Mouse (Mus musculus) adrenal gland, adult 18-20 months (tissue): ENCODE results near the gene Ptch1. TPM values are rescaled to one million over a fixed set of nuclear protein-coding genes. Genes with fewer than 3 reads are reported as not detected.

Source experiments
- DNase-seq, 2 experiments: peaks; one replicate each; pipeline ENCODE4 v3.0.0; 2021 to 2022; ENCODE audit warnings: low spot score in 2 of 2
- total RNA-seq, 2 experiments: library from RNA; stranded (reverse); gene quantifications; 1 replicate in 1 of 2; 2 replicates in 1 of 2; pipeline ENCODE4 v1.2.3; 2021

Gene Ptch1
- total RNA-seq, 2 experiments from 2014 or later = 29.5 to 40.7 TPM

GRCm38 (mm10) chr13:63563781-63564625 lies 9.4 kb downstream of the Ptch1 start:
- peak; percentile 60 to 63 for DNase-seq

- peak; percentile 75 to 76 for DNase-seq
Measured at GRCm38 (mm10) chr13:63562972-63563780, 10.2 kb downstream of the Ptch1 start.

- DNase-seq = no peak
Measured at GRCm38 (mm10) chr13:63562141-63562971, 11.0 kb downstream of the Ptch1 start.

DNA sequence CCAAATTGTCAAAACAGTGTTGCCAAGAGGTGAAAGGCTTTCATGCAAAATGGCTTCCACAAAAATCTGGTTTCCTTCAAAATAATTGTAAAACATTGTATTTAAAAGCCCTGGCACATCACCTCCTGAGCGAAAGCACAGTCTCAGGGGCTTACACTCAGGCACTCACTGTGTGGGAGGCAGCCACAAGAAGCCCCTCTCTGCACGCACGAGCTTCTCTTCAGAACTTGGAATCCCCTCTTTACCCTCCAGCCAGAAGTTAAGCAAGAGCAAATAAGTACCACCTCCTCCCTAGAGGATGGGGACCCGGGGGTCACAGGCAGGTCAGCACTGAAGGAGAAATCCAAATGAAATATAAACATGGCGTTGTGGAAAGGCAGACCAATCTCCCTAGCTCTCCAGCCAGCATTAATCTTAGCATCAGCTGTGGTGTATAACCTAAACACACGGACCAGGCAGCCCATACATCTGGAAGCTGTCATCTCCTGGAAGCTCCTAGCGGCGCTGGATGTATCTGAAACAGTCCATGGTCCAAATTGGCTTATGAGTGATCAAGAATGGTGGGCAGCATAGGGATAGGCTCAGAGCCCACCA lies 15.0 kb downstream of the Ptch1 start:
- DNase-seq = no peak

DNA sequence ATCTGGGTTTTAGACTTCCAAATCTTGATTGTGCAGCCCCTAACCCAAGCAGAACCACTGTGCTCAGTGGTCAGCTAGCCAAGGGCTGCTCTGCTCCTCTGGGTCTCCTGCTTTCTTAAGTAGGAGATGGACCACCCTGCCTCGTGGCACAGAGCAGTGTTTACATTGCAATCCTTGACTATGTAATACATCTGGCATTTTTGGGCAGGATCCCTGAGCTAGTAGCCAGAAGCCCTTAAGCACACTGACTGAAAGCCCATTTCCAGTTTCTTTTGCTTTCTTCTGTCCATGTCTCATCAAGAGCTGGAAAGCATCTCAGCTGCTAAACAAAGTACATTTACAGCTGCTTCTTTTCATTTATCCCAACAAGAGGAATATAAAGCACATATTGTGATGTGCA lies 17.0 kb downstream of the Ptch1 start:
- DNase-seq = no peak

DNA sequence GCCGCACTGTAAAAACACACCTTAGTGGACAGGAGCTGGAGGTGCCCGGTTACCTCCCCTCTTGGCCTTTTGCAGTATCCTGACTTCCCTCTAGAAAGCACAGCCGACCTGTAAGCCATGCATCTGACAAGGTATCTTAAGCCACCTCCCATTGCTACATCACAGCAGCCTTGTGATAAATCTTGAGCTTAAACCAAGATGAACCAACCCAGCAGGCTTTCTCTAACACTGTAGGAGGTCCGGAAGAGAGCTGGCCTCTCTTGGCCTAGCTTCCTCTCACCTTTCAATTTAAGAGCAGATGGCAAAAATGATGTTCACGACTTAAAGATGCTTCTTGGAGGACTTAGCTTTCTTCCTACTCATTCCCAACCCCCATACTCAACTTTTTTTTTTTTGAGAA lies 17.5 kb downstream of the Ptch1 start:
- DNase-seq = no peak

- DNase-seq = no peak
Measured at GRCm38 (mm10) chr13:63554569-63554968, 18.8 kb downstream of the Ptch1 start.

GRCm38 (mm10) chr13:63553436-63553835 lies 20.0 kb downstream of the Ptch1 start:
- DNase-seq = no peak

DNA sequence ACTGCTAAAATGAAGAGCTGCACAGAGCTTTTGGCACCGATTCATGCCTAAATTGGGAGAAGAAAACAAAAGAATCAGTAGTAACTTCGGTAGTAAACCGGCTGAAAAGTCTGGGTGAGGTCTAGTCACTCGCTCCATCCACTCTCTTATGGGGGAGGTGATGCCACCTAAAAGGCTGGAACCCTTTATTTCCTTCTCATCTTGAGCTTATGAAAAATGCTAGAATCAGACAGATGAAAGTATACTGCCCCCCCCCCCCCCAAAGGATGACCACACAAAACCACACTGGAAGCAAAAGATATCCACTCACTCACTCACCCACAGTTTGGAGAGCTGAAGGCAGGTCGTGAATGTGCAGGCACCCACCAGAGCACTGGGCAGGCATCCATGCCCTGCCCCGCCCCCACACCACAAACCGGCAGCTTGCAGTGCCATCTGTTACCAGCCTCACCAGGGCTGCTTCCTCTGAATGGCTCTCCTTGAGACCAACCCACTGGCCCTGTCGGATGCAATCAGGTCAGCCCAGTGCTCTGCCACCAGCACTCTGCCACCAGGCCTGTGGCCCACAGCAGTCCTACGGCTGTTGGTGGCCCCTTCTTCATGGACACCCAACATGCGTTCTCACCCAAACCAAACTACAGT lies 21.0 kb downstream of the Ptch1 start:
- DNase-seq = no peak

- no peak for DNase-seq
Measured at GRCm38 (mm10) chr13:63551552-63552290, 21.7 kb downstream of the Ptch1 start.

GRCm38 (mm10) chr13:63550367-63550766 lies 23.0 kb downstream of the Ptch1 start:
- DNase-seq = no peak

DNA sequence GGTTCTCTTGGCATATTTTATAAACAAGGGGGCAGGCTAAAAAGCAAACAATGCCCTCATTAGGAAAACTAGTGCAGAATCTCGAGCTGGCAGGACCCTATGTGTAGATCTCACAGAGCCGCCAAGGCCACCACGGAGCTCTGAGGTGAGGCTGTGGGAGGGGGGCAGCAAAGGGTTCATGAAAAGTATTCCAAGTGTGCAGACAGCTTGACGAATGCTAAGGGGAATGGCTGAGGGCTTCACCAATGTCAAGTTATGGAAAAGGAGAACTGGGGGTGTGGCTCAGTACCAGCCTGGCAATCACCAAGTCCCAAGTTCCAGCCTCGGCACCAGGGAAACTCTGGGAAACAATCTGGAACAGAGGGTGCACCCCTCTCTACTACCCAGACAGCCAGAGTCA lies 24.2 kb downstream of the Ptch1 start:
- DNase-seq = no peak

DNA sequence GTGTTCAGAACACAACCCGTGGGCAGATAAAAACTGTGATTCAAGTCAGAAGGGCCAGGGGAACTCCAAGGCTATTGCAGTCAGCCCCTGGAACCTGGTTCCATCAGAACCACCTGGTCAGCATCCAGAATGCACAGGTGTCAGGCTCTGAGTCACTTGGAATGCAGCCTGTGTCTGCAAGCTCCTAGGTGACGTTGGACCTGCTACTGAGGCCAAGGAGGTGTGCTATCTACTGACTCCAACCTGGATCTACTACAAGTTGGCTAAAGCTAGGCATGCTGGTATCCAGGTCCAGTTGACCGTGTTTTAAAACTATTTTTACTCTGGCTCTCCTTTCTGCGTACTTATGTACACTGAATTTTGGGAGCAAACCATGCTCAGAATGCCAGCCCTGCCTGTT lies 24.8 kb downstream of the Ptch1 start:
- no peak for DNase-seq

GRCm38 (mm10) chr13:63545291-63545690 lies 28.1 kb downstream of the Ptch1 start:
- DNase-seq = no peak

- DNase-seq = no peak
Measured at GRCm38 (mm10) chr13:63544967-63545253, 28.5 kb downstream of the Ptch1 start.

DNA sequence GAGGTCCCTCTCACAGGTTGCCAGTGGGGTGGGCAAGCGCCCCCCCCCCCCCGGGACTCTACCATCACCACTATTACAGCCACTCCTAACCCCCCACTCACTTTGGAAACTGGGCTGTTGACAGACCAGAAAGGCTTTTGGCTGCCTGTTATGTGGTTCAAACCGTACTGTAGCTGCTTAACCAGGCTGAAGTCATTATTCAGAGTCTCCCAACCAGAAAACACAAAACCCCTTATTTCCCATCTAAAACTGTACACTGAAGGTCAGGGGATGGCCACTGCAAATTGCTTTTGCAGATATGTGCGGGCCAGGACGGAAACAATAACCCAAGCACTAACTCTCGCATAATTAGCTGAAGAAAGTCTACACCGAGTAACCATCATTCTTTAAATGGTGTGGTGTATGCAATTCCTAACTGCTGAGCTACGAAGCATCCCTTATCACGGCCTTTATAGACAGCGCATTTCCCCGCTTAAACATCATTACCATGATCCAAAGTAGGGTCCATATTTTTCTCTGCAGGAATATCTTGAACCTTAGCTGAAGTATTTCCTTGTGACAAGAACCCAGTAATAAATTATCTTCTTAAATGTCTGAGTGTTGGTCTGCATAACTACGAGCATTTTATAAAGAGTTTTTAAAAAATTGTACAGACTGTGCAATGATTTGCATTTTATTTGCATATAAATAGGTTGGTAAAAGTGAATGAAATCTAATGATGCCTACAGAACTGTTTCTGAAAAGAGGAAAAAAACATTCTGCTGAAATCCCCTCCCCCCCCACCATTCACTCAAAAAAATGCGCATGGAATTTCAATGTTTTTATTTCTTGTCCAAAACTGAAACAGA lies 29.1 kb downstream of the Ptch1 start:
- DNase-seq = no peak

DNA sequence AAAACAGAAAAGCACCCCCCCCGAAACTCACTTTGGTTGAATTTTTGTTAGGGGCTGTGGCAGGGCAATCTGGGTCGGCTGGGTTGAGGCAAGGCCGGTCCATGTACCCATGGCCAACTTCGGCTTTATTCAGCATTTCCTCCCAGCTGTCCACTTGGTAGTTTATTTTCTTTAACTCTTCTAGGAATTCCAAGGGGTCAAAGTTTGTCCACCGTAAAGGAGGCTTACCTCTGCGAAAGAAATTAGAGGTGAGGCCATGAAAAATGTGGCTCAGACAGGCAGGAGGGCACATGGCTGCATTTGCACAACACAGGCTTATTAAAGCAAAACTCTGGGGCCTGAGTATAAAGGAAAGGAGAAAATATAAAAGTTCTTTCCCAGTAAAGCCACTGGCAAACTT lies 29.9 kb downstream of the Ptch1 start:
- DNase-seq = no peak

DNA sequence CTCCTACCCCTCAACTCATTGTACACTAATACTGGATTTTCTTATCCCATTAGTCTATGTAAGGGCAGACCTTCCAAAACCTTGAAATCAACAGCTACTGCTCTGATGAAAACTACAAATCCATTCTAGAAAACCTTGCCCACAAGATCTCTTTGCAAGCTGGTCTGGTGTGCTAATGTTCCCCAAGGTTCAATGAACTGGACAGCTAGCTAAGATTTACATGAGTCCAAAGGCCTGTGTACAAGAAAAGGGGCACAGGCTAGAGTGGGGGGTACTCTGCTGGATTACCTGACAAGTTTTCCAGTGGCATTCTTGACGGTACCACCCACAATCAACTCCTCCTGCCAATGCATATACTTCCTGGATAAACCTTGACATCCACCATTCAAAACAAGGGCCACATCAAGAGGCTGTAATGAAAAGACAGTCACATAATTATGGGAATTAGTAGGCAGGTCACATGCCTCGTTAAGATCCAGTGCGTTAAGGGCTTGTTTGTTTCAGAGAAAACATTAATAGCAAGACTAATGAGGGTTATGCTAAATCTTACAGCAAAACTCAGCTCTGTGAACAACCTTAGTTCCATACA lies 30.5 kb downstream of the Ptch1 start:
- no peak for DNase-seq

GRCm38 (mm10) chr13:63541510-63541909 lies 31.9 kb downstream of the Ptch1 start:
- DNase-seq = no peak
